Mouse (Mus musculus): ENCODE results near the gene Hyal3. TPM values are rescaled to one million over a fixed set of nuclear protein-coding genes. Genes with fewer than 3 reads are reported as not detected.
"Not testable (repeated sequence)": the region's sequence is repeated elsewhere in the genome, so short reads cannot be mapped to it uniquely, and the experiment has no call there.

Gene Hyal3
- polyA plus RNA-seq, 1 experiment from 2014 or later = 0.33 TPM

- Histone ChIP-seq H3K4me1 (ENCODE audit: control insufficient read depth, insufficient read depth, low read length) (peaks cover 43% of the 10 kb centered on the region), H3K36me3 (ENCODE audit: control insufficient read depth, insufficient read depth, low read length) (peaks cover 8% of the 10 kb centered on the region), H3K9me3 (replicated peaks; ENCODE audit: control insufficient read depth, low read length) (no peaks in the 10 kb centered on the region), H3K9ac (ENCODE audit: low read depth, low read length) (no peak overlapping the region; the same call in 1 of the 2 replicates), H3K27ac (ENCODE audit: low read depth, low read length) (no peak overlapping the region), H3K4me2 (peak overlapping the region; percentile 98), H3K4me3 (ENCODE audit: low read depth, low read length) (peak overlapping the region; percentile 84; the same call in 1 of the 2 replicates), H3K27me3 (ENCODE audit: control insufficient read depth, insufficient read depth, low read length) (peaks cover 27% of the 10 kb centered on the region)
- 76% methylated on average over 5 of the region's 5 CpGs for WGBS (ENCODE audit: insufficient replicate concordance)
- no peak for ATAC-seq (replicated peaks; ENCODE audit: insufficient number of reproducible peaks, low FRiP score, low TSS enrichment)
These were observed 27.8 kb upstream of the Hyal3 start for GRCm38 (mm10) chr9:107552690-107553393.

- Histone ChIP-seq H3K27me3 (ENCODE audit: control insufficient read depth, insufficient read depth, low read length) (peaks cover 24% of the 10 kb centered on the region), H3K4me1 (ENCODE audit: control insufficient read depth, insufficient read depth, low read length) (peaks cover 43% of the 10 kb centered on the region), H3K4me3 (ENCODE audit: low read depth, low read length) (peak overlapping the region; percentile 84), H3K9ac (ENCODE audit: low read depth, low read length) (peak overlapping the region; percentile 83), H3K4me2 (peak overlapping the region; percentile 98), H3K27ac (ENCODE audit: low read depth, low read length) (peak overlapping the region; percentile 83), H3K9me3 (replicated peaks; ENCODE audit: control insufficient read depth, low read length) (no peaks in the 10 kb centered on the region), H3K36me3 (ENCODE audit: control insufficient read depth, insufficient read depth, low read length) (peaks cover 14% of the 10 kb centered on the region)
- peak; percentile 40 for ATAC-seq (replicated peaks; ENCODE audit: insufficient number of reproducible peaks, low FRiP score, low TSS enrichment)
- WGBS (ENCODE audit: insufficient replicate concordance) = 8% methylated on average over 36 of the region's 37 CpGs
These were observed 26.9 kb upstream of the Hyal3 start for GRCm38 (mm10) chr9:107553541-107554318.

- WGBS (ENCODE audit: insufficient replicate concordance) = 1% methylated on average over 53 of the region's 53 CpGs
These were observed 26.2 kb upstream of the Hyal3 start for GRCm38 (mm10) chr9:107554319-107554825.

DNA sequence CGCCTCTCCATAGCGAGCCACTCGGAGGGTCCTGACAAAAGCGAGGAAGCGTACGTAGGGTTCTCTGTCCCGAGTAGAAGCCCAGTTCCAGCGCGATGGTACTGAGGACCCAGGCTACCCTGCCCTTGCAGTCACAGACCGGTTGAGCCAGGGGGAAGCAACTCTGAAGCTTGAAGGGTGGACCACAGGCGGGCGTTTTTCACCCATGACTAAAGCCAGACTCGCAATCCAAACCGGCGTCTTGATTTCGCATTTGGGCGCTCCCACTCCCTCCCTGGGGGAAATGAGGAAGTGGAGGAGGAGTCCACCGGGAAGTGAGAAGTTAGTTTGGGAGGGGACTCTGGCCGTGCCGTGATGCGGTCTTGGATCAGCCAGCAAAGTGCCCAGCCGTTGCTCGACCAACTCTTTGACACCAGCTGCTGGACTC is 25.6 kb upstream of the Hyal3 start:
- ATAC-seq (replicated peaks; ENCODE audit: insufficient number of reproducible peaks, low FRiP score, low TSS enrichment) = peak; percentile 22; the same call in 1 of the 2 replicates

More at GRCm38 (mm10) chr9:107554319-107554825, 26.2 kb upstream of the Hyal3 start:
- H3K36me3 ChIP-seq (ENCODE audit: control insufficient read depth, insufficient read depth, low read length) = peaks cover 19% of the 10 kb centered on the region
- peaks cover 43% of the 10 kb centered on the region for H3K4me1 ChIP-seq (ENCODE audit: control insufficient read depth, insufficient read depth, low read length)
- H3K27me3 ChIP-seq (ENCODE audit: control insufficient read depth, insufficient read depth, low read length) = peaks cover 19% of the 10 kb centered on the region
- peak; percentile 87 for ATAC-seq (replicated peaks; ENCODE audit: insufficient number of reproducible peaks, low FRiP score, low TSS enrichment)
- H3K4me2 ChIP-seq = peak overlapping the region; percentile 98
- H3K4me3 ChIP-seq (ENCODE audit: low read depth, low read length) = peak overlapping the region; percentile 84
- H3K9me3 ChIP-seq (replicated peaks; ENCODE audit: control insufficient read depth, low read length) = no peaks in the 10 kb centered on the region
- H3K9ac ChIP-seq (ENCODE audit: low read depth, low read length) = peak overlapping the region; percentile 97
- peak overlapping the region; percentile 98 for H3K27ac ChIP-seq (ENCODE audit: low read depth, low read length)

DNA sequence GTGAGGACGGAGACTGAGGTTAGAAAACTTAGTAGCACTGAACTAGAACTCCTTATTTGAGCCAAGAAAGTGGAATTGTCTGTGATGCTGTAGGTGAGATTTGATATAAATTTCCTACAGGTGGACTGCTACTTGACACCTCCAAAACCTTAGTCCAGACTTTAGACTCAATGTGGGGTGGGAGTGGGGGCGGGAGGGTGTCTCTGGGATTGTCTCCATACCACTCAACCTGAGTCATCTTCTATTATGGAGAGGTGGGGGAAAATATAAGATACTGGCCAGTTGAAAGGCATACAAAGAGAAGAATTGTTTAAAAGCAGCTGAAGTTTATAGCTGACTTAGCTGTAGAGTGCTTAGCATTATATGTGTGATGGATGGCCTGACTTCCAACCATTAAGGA is 24.9 kb upstream of the Hyal3 start:
- 32% methylated on average over 2 of the region's 2 CpGs for WGBS (ENCODE audit: insufficient replicate concordance)
- no peak for ATAC-seq (replicated peaks; ENCODE audit: insufficient number of reproducible peaks, low FRiP score, low TSS enrichment)
- H3K27ac ChIP-seq (ENCODE audit: low read depth, low read length) = peak overlapping the region; percentile 98

More for the DNA sequence above, 25.6 kb upstream of the Hyal3 start:
- under 1% methylated on average over 23 of the region's 23 CpGs for WGBS (ENCODE audit: insufficient replicate concordance)
- Histone ChIP-seq H3K9me3 (replicated peaks; ENCODE audit: control insufficient read depth, low read length) (no peaks in the 10 kb centered on the region), H3K4me1 (ENCODE audit: control insufficient read depth, insufficient read depth, low read length) (peaks cover 43% of the 10 kb centered on the region), H3K36me3 (ENCODE audit: control insufficient read depth, insufficient read depth, low read length) (peaks cover 22% of the 10 kb centered on the region), H3K4me3 (ENCODE audit: low read depth, low read length) (peak overlapping the region; percentile 84), H3K9ac (ENCODE audit: low read depth, low read length) (peak overlapping the region; percentile 97), H3K27me3 (ENCODE audit: control insufficient read depth, insufficient read depth, low read length) (peaks cover 14% of the 10 kb centered on the region), H3K27ac (ENCODE audit: low read depth, low read length) (peak overlapping the region; percentile 98), H3K4me2 (peak overlapping the region; percentile 98)

GRCm38 (mm10) chr9:107556346-107556745 is 24.3 kb upstream of the Hyal3 start:
- Histone ChIP-seq H3K4me3 (ENCODE audit: low read depth, low read length) (peak overlapping the region; percentile 84), H3K27ac (ENCODE audit: low read depth, low read length) (no peak overlapping the region), H3K4me1 (ENCODE audit: control insufficient read depth, insufficient read depth, low read length) (peaks cover 35% of the 10 kb centered on the region), H3K4me2 (peak overlapping the region; percentile 98), H3K27me3 (ENCODE audit: control insufficient read depth, insufficient read depth, low read length) (peaks cover 3% of the 10 kb centered on the region; the same call in 1 of the 2 replicates), H3K9me3 (replicated peaks; ENCODE audit: control insufficient read depth, low read length) (no peaks in the 10 kb centered on the region), H3K36me3 (ENCODE audit: control insufficient read depth, insufficient read depth, low read length) (peaks cover 30% of the 10 kb centered on the region), H3K9ac (ENCODE audit: low read depth, low read length) (peak overlapping the region; percentile 97; the same call in 1 of the 2 replicates)
- ATAC-seq (replicated peaks; ENCODE audit: insufficient number of reproducible peaks, low FRiP score, low TSS enrichment) = no peak
- WGBS (ENCODE audit: insufficient replicate concordance) = 64% methylated on average over 3 of the region's 3 CpGs

More for the DNA sequence above, 24.9 kb upstream of the Hyal3 start:
- Histone ChIP-seq H3K9me3 (replicated peaks; ENCODE audit: control insufficient read depth, low read length) (no peaks in the 10 kb centered on the region), H3K4me2 (peak overlapping the region; percentile 98), H3K9ac (ENCODE audit: low read depth, low read length) (peak overlapping the region; percentile 97), H3K4me1 (ENCODE audit: control insufficient read depth, insufficient read depth, low read length) (peaks cover 41% of the 10 kb centered on the region), H3K4me3 (ENCODE audit: low read depth, low read length) (peak overlapping the region; percentile 84), H3K36me3 (ENCODE audit: control insufficient read depth, insufficient read depth, low read length) (peaks cover 25% of the 10 kb centered on the region), H3K27me3 (ENCODE audit: control insufficient read depth, insufficient read depth, low read length) (peaks cover 7% of the 10 kb centered on the region)

DNA sequence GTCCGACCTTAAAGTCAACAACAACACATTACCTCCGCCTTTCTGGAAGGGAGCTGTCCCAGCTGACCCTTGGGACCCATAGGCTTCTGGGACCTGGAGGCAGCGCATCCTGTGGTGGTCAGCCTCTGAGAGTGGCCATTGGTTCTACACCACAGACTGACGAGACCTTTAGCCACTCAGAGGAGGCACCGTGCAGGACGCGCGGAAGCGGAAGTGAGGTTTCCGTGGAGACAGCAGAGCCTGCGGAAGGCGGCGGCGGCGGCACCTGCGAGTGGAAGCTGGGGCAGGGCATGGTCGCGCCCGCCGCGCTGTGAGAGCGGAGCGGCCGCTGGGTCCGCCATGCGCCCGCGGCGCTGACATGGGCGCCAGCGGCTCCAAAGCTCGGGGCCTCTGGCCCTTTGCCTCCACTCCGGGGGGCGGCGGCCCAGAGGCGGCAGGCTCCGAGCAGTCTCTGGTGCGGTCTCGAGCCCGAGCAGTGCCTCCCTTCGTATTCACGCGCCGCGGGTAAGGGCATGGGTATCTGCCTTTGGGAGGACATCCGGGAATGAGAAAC is 17.5 kb upstream of the Hyal3 start, which contains the start of gene Tusc2:
Tusc2 (plus strand) TSS at position 227 of the 553 bp plus-strand sequence.
- H3K36me3 ChIP-seq (ENCODE audit: control insufficient read depth, insufficient read depth, low read length) = peaks cover 30% of the 10 kb centered on the region
- peak; percentile 88 for ATAC-seq (replicated peaks; ENCODE audit: insufficient number of reproducible peaks, low FRiP score, low TSS enrichment)
- peak within 1 kb of the TSS; percentile 90 for H3K4me3 ChIP-seq (ENCODE audit: low read depth, low read length)
- no peaks in the 10 kb centered on the region for H3K27me3 ChIP-seq (ENCODE audit: control insufficient read depth, insufficient read depth, low read length)
- peak within 1 kb of the TSS; percentile 80 for H3K4me2 ChIP-seq
- H3K9ac ChIP-seq (ENCODE audit: low read depth, low read length) = peak within 1 kb of the TSS; percentile 82
- H3K9me3 ChIP-seq (replicated peaks; ENCODE audit: control insufficient read depth, low read length) = no peaks in the 10 kb centered on the region
- WGBS (ENCODE audit: insufficient replicate concordance) = under 1% methylated on average over 46 of the region's 46 CpGs
- H3K27ac ChIP-seq (ENCODE audit: low read depth, low read length) = peak within 1 kb of the TSS; percentile 63
- H3K4me1 ChIP-seq (ENCODE audit: control insufficient read depth, insufficient read depth, low read length) = peaks cover 23% of the 10 kb centered on the region

- not testable (repeated sequence) for H3K9ac ChIP-seq (ENCODE audit: low read depth, low read length); H3K9me3 ChIP-seq (replicated peaks; ENCODE audit: control insufficient read depth, low read length); H3K27me3 ChIP-seq (ENCODE audit: control insufficient read depth, insufficient read depth, low read length); ATAC-seq (replicated peaks; ENCODE audit: insufficient number of reproducible peaks, low FRiP score, low TSS enrichment); H3K4me3 ChIP-seq (ENCODE audit: low read depth, low read length)
- H3K27ac ChIP-seq (ENCODE audit: low read depth, low read length) = 0 out of 2 replicates have a peak overlapping the region, but pooled peaks have one; percentile 4
- 43% methylated on average over 5 of the region's 5 CpGs for WGBS (ENCODE audit: insufficient replicate concordance)
- H3K4me1 ChIP-seq (ENCODE audit: control insufficient read depth, insufficient read depth, low read length) = peaks cover 32% of the 10 kb centered on the region
- 0 out of 2 replicates have a peak overlapping the region, but pooled peaks have one; percentile 14 for H3K4me2 ChIP-seq
- H3K36me3 ChIP-seq (ENCODE audit: control insufficient read depth, insufficient read depth, low read length) = peaks cover 21% of the 10 kb centered on the region
These were observed 15.1 kb upstream of the Hyal3 start for GRCm38 (mm10) chr9:107565556-107565955.

Data from heart, embryonic 11.5 days (tissue).